Mouse (Mus musculus): ENCODE measurements at regions not wholly inside any gene's neighbourhood (a gene's known extent, or its start where the extent isn't known, plus 50 kb on each side); places are given as distances from the start of the nearest gene placed in this dataset.

DNA sequence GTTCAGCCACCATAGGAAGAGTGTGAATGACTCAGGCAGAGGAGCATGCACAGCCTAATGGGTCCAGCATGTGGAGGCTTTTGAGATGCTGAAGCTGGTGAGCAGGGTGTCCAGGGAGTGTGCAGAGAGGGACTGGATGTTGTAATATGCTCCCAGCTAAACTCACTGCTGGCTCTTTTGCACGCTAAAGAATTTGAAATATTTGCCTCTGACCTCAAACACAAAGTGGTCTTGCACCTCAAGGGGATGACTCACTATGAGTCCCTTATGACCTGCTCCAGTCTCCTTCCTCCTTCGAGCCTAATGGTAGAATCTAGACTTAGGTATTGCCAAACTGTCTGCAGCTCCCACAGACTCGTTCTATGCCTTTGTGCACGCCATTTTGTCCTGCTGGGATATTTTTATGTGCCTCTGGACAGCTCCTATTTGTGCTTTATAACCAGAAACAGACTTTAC lies 55.0 kb upstream of the Slit3 start:
- in situ Hi-C loops (cut with MboI, MseI) = loop anchor here in 1 of 2 experiments (10.0 kb wide), 1 partner anchor 1049 kb away; no protein-coding TSS in a partner anchor

- in situ Hi-C loops (cut with MboI, MseI) = no loop called here
Measured at GRCm38 (mm10) chr11:35057791-35058190, 63.2 kb upstream of the Slit3 start.

- in situ Hi-C loops (cut with MboI, MseI) = no loop called here
Measured at GRCm38 (mm10) chr11:35055496-35056125, 65.4 kb upstream of the Slit3 start.

GRCm38 (mm10) chr11:35053613-35053950 lies 67.4 kb upstream of the Slit3 start:
- in situ Hi-C loops (cut with MboI, MseI) = no loop called here

DNA sequence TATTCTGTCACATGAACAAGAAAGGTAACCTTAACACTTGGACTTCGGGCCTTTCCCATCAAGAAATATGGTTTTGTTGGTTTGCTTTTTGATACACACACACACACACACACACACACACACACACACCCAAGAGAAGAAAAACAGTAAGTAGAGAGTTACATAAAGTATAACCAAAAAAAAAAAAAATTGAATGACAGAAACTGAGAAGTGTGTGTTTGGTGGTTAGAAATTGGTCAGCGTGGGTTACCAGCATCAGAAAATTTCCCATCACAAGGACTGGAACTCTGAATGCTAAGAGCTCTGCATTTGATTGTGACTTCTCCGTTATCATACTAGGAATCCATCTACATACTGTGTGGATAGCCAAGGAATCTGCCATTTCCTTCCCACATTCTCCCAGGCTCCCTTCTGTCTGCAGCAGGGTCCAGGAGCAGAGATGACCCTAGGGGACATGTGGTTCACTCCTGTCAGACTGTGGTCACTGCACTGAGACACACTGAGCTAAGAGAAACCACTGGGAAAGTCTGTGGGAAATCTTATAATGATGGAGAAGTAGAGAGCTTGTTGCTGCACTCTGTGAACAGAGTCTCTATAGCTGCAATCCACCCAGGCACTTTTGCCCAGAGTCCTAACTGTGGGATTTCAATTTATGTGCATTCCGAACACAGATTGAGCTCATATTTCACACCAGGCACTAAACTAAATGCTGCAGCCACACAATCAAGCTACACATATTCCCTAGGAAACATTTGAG lies 68.0 kb upstream of the Slit3 start:
- in situ Hi-C loops (cut with MboI, MseI) = no loop called here

GRCm38 (mm10) chr11:35049663-35050215 lies 71.3 kb upstream of the Slit3 start:
- in situ Hi-C loops (cut with MboI, MseI) = loop anchor here in 1 of 2 experiments (25.0 kb wide), 1 partner anchor 362 kb away; no protein-coding TSS in a partner anchor

DNA sequence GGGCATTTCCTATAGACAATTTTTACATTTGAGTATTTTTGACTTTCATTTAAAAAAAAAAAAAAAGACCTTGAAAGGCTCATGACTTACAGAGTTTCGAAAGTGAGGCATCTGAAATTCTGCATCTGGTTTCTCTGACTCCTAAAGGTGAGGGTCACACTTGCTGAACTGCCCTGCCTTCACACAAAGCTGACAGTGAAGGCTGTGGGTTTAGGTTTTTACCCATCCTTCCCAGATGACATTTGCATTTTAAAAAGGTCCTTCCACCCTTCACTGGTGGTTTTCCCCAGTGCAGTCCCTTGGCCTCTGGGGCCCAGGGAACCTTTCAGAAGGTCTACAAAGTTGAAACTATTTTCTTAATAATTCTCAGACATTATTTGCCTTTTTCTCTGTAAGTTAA lies 76.4 kb upstream of the Slit3 start:
- in situ Hi-C loops (cut with MboI, MseI) = loop anchor here in 1 of 2 experiments (25.0 kb wide), 1 partner anchor 357 kb away; no protein-coding TSS in a partner anchor

GRCm38 (mm10) chr11:35024448-35024847 lies 96.6 kb upstream of the Slit3 start:
- in situ Hi-C loops (cut with MboI, MseI) = no loop called here

GRCm38 (mm10) chr11:35023813-35024212 lies 97.2 kb upstream of the Slit3 start:
- in situ Hi-C loops (cut with MboI, MseI) = no loop called here

DNA sequence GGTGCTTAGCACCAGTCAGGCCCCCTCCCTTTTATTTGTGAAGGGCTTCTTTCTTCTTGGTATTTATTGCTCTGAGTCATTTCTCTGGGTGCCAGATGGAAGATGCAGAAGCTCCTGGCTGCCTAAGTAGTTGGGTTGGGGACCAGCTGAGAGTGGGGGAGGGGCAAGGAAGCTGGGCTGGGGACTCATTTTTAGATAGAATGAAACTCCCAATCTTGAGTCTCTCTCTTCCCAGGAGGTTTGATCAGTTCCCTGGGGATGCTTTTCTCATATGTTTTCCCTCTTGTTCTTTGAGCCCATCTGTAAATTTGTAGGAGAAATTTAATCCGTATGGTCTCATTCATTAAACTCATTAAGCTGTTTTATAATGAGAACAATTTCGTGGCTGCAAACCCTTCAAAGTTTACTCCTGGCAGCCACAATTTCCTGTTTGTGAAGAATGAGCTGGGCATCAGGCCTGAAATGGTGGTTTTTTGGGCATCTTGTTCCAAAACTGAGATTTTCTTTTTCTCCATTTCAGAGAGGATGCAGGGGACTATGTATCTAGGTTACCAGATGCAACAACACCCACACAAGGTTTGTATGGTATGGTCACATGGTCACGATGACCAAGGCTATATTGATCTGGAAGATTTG lies 98.9 kb upstream of the Slit3 start:
- in situ Hi-C loops (cut with MboI, MseI) = no loop called here

GRCm38 (mm10) chr11:35016998-35017397 lies 104.0 kb upstream of the Slit3 start:
- in situ Hi-C loops (cut with MboI, MseI) = no loop called here

GRCm38 (mm10) chr11:35011521-35012476 lies 109.2 kb upstream of the Slit3 start:
- in situ Hi-C loops (cut with MboI, MseI) = no loop called here

GRCm38 (mm10) chr11:35006773-35007567 lies 114.1 kb upstream of the Slit3 start:
- in situ Hi-C loops (cut with MboI, MseI) = no loop called here

- in situ Hi-C loops (cut with MboI, MseI) = no loop called here
Measured at GRCm38 (mm10) chr11:35005143-35005542, 115.9 kb upstream of the Slit3 start.

- in situ Hi-C loops (cut with MboI, MseI) = no loop called here
Measured at GRCm38 (mm10) chr11:35004431-35004830, 116.6 kb upstream of the Slit3 start.

DNA sequence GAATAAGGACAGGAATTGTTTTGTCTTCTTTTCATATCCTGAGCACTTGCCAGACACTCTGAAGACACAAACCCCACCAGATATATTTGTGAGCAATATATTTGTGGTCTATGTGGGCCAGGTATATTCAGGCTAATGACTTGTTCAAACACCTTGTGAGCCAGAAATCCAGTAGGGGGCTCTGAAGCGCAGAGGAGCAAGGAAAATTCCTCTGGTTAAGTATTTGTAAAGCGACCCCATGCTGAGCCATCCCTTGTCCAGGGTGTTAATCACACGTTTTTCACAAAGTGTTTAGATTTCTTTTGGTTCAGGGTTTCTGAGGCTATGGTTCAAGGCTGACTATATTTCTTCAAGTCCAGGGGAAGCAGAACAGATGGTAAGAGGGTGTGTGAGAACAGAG lies 117.1 kb upstream of the Slit3 start:
- in situ Hi-C loops (cut with MboI, MseI) = no loop called here

- in situ Hi-C loops (cut with MboI, MseI) = no loop called here
Measured at GRCm38 (mm10) chr11:34997906-34998305, 123.1 kb upstream of the Slit3 start.

GRCm38 (mm10) chr11:34995515-34995914 lies 125.5 kb upstream of the Slit3 start:
- in situ Hi-C loops (cut with MboI, MseI) = no loop called here

DNA sequence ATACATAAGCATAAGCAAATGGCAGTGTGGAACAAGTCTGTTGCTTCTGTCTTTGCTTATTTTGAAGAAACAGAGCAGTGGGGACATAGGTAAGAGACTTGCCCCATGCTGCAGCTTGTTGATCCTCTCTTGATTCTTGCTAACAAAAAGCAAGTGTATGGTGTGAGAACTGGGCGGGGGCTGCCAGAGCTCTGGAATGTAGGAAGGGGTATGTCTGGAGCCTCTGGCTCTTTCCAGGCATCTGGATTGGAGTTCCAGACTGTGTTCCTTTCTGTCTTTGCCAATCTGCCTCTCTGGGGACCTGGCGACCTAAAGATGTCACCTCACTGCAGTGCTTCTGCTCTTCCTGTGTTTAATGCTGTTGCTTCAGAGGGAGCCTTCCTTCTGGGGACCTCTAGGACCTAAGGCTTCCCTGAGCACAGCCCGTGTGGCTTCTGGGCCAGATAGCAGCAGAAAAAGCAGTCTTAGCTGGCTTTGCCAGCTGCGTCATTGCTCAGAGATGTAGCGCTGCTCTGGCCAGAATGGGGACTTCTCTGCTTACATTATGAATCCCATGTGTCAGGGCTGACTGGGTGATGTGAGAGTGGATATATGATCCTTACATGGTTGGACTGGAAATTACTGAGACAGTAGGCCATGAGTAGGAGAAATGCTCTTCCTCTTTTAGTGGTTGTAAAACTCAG lies 138.1 kb upstream of the Slit3 start:
- in situ Hi-C loops (cut with MboI, MseI) = no loop called here

- in situ Hi-C loops (cut with MboI, MseI) = no loop called here
Measured at GRCm38 (mm10) chr11:34980210-34980609, 140.8 kb upstream of the Slit3 start.

Data from T-helper 17 cell (primary cell).